In genomic region chr4:116053399-116053961, GRCm38 (mm10) we compare ENCODE assay signal across 8 mouse cellular contexts. TPM values are rescaled to one million over a fixed set of nuclear protein-coding genes. Genes with fewer than 3 reads are reported as not detected.
A peak's percentile ranks its signal among the peaks of the same experiment; 100 is the strongest.
DNase-seq lines count a peak whose midpoint lies in the region; ATAC-seq and TF ChIP-seq lines count a peak whose summit lies in the region.

Gene Nsun4 (minus strand): TSS chr4:116053876.

- WGBS in heart, embryonic 12.5 days: under 1% methylated on average over 35 of the region's 35 CpGs
- WGBS in kidney, postnatal 0 days: 1% methylated on average over 35 of the region's 35 CpGs
- WGBS in liver, embryonic 11.5 days: under 1% methylated on average over 35 of the region's 35 CpGs
- under 1% methylated on average over 35 of the region's 35 CpGs for WGBS in stomach, embryonic 14.5 days

- peaks cover 14% of the 10 kb centered on the region for H3K4me1 ChIP-seq in heart, embryonic 12.5 days (replicated peaks)
- H3K4me1 ChIP-seq in kidney, postnatal 0 days (replicated peaks; ENCODE audit: insufficient read depth, low read length): peaks cover 5% of the 10 kb centered on the region; the same call in 1 of the 2 replicates
- H3K4me1 ChIP-seq in liver, embryonic 11.5 days (replicated peaks; ENCODE audit: control insufficient read depth, insufficient read depth, low read length): peaks cover 9% of the 10 kb centered on the region
- 0 out of 2 replicates have a peak, but pooled peaks cover 6% of the 10 kb centered on the region for H3K4me1 ChIP-seq in stomach, embryonic 14.5 days (ENCODE audit: control insufficient read depth, insufficient read depth, low read length)

- ATAC-seq in erythroid progenitor cell, adult 5-6 weeks (replicated peaks; ENCODE audit: low FRiP score, poor library complexity, severe bottlenecking): peak; percentile 98
- peak; percentile 95 for ATAC-seq in heart, embryonic 12.5 days (ENCODE audit: insufficient number of reproducible peaks, low FRiP score)
- peak; percentile 91 for ATAC-seq in kidney, postnatal 0 days (replicated peaks; ENCODE audit: low FRiP score, low read depth)
- peak; percentile 95 for ATAC-seq in liver, embryonic 11.5 days (replicated peaks; ENCODE audit: low FRiP score)
- peak; percentile 97 for ATAC-seq in stomach, embryonic 14.5 days (ENCODE audit: insufficient number of reproducible peaks, insufficient read depth, low FRiP score, low read depth)

- peak within 1 kb of the TSS; percentile 71 for H3K9ac ChIP-seq in heart, embryonic 12.5 days
- H3K9ac ChIP-seq in kidney, postnatal 0 days (ENCODE audit: low read depth, low read length): peak within 1 kb of the TSS; percentile 66
- H3K9ac ChIP-seq in liver, embryonic 11.5 days (ENCODE audit: low read depth, low read length): peak within 1 kb of the TSS; percentile 65
- H3K9ac ChIP-seq in stomach, embryonic 14.5 days (replicated peaks; ENCODE audit: low read depth, low read length): peak within 1 kb of the TSS; percentile 41

- H3K27me3 ChIP-seq in heart, embryonic 12.5 days (replicated peaks): no peaks in the 10 kb centered on the region
- H3K27me3 ChIP-seq in kidney, postnatal 0 days (ENCODE audit: insufficient read depth, low read length): no peaks in the 10 kb centered on the region
- H3K27me3 ChIP-seq in liver, embryonic 11.5 days (replicated peaks; ENCODE audit: control insufficient read depth, insufficient read depth, low read length): no peaks in the 10 kb centered on the region
- H3K27me3 ChIP-seq in stomach, embryonic 14.5 days (ENCODE audit: control insufficient read depth, insufficient read depth, low read length): no peaks in the 10 kb centered on the region

- peak within 1 kb of the TSS; percentile 97 for H3K4me2 ChIP-seq in heart, embryonic 12.5 days
- peak within 1 kb of the TSS; percentile 88 for H3K4me2 ChIP-seq in kidney, postnatal 0 days (ENCODE audit: low read length)
- H3K4me2 ChIP-seq in liver, embryonic 11.5 days: peak within 1 kb of the TSS; percentile 89
- H3K4me2 ChIP-seq in stomach, embryonic 14.5 days (replicated peaks; ENCODE audit: low read depth, low read length): peak within 1 kb of the TSS; percentile 86

- peak within 1 kb of the TSS; percentile 64 for H3K4me3 ChIP-seq in heart, embryonic 12.5 days
- H3K4me3 ChIP-seq in kidney, postnatal 0 days (replicated peaks; ENCODE audit: low read depth, low read length): peak within 1 kb of the TSS; percentile 58
- peak within 1 kb of the TSS; percentile 44 for H3K4me3 ChIP-seq in liver, embryonic 11.5 days (ENCODE audit: low read depth, low read length)
- H3K4me3 ChIP-seq in stomach, embryonic 14.5 days (ENCODE audit: low read depth, low read length): peak within 1 kb of the TSS; percentile 53

- H3K27ac ChIP-seq in heart, embryonic 12.5 days (ENCODE audit: poor library complexity, severe bottlenecking): peak within 1 kb of the TSS; percentile 95
- H3K27ac ChIP-seq in kidney, postnatal 0 days: peak within 1 kb of the TSS; percentile 92
- H3K27ac ChIP-seq in liver, embryonic 11.5 days (ENCODE audit: low read depth, low read length): peak within 1 kb of the TSS; percentile 74
- peak within 1 kb of the TSS; percentile 91 for H3K27ac ChIP-seq in stomach, embryonic 14.5 days (ENCODE audit: low read length)

- TF ChIP-seq CTCF in kidney, postnatal 0 days (IDR thresholded peaks at IDR 0.05; ENCODE audit: low read depth): peak; percentile 20; the same call in 1 of the 2 replicates

- no peaks in the 10 kb centered on the region for H3K9me3 ChIP-seq in heart, embryonic 12.5 days (replicated peaks)
- no peaks in the 10 kb centered on the region for H3K9me3 ChIP-seq in kidney, postnatal 0 days (replicated peaks; ENCODE audit: low read length)
- no peaks in the 10 kb centered on the region for H3K9me3 ChIP-seq in liver, embryonic 11.5 days (ENCODE audit: control insufficient read depth, low read length)
- H3K9me3 ChIP-seq in stomach, embryonic 14.5 days (ENCODE audit: control insufficient read depth, low read depth, low read length): no peaks in the 10 kb centered on the region

- no peaks in the 10 kb centered on the region; the same call in 1 of the 2 replicates for H3K36me3 ChIP-seq in heart, embryonic 12.5 days
- H3K36me3 ChIP-seq in kidney, postnatal 0 days (ENCODE audit: insufficient read depth, low read length): no peaks in the 10 kb centered on the region
- H3K36me3 ChIP-seq in liver, embryonic 11.5 days (ENCODE audit: control insufficient read depth, insufficient read depth, low read length): no peaks in the 10 kb centered on the region
- H3K36me3 ChIP-seq in stomach, embryonic 14.5 days (ENCODE audit: control insufficient read depth, insufficient read depth, low read length): 0 out of 2 replicates have a peak, but pooled peaks cover under 1% of the 10 kb centered on the region

- DNase-seq in CD4-positive helper T cell, adult 2 months (ENCODE audit: low read depth, low spot score): peak; percentile 97
- peak; percentile 83 for DNase-seq in brain, embryonic 18.5 days (ENCODE audit: low read depth, low spot score)
- peak; percentile 97 for DNase-seq in kidney, postnatal 0 days (ENCODE audit: low spot score)
- DNase-seq in liver, embryonic 11.5 days (ENCODE audit: low spot score): peak; percentile 84
- peak; percentile 98 for DNase-seq in naive thymus-derived CD4-positive, alpha-beta T cell, adult 2 months (ENCODE audit: low read depth)

RNA-seq across cellular contexts. Expression of gene Nsun4, which starts in this region (rescaled TPM):
- 0.84 and 3.6 TPM in 2 replicates for total RNA-seq in erythroid progenitor cell, adult 5-6 weeks (2015; ENCODE audit: low replicate concordance)
- total RNA-seq in erythroid progenitor cell, adult 5-6 weeks (2017; ENCODE audit: low replicate concordance): 1.4 and 2.1 TPM in 2 replicates
- 24.9 and 28.8 TPM in 2 replicates for polyA plus RNA-seq in heart, embryonic 12.5 days (2016; fragmentation: Nextera tagmentation; extraction: Ambion mirVana)
- polyA plus RNA-seq in kidney, postnatal 0 days (2015; fragmentation: Nextera tagmentation; extraction: Ambion mirVana): 18.7 and 22.2 TPM in 2 replicates
- polyA plus RNA-seq in liver, embryonic 11.5 days (2014; fragmentation: Nextera tagmentation; extraction: Ambion mirVana): 17.8 and 19.5 TPM in 2 replicates
- 22.3 and 23.4 TPM in 2 replicates for polyA plus RNA-seq in stomach, embryonic 14.5 days (2014; fragmentation: Nextera tagmentation; extraction: Ambion mirVana)

Comparison
In these comparisons a context has a peak if more than half of its experiments do, and no peak if none do; other contexts are left out.
1. Peak in every context shown above with its lines: DNase-seq, ATAC-seq, H3K4me3 ChIP-seq and H3K27ac ChIP-seq.